Mouse (Mus musculus): ENCODE results near the gene Nhej1.

The Nhej1 gene

GRCm38 (mm10) chr1:75124346-75125321, at the start of gene Nhej1:
Gene Nhej1, minus strand, starts transcription at chr1:75125200.
- DNase-seq (ENCODE audit: extremely low read depth, low read depth, low spot score): no peak

- DNase-seq (ENCODE audit: extremely low read depth, low read depth, low spot score): peak; percentile 72
These were observed 43.8 kb upstream of the Nhej1 start, which contains the start of gene Zfand2b for GRCm38 (mm10) chr1:75168472-75169464. Gene Zfand2b, plus strand, starts transcription at chr1:75168646.

GRCm38 (mm10) chr1:75168093-75168471, 43.1 kb upstream of the Nhej1 start:
- no peak for DNase-seq (ENCODE audit: extremely low read depth, low read depth, low spot score)

- no peak for DNase-seq (ENCODE audit: extremely low read depth, low read depth, low spot score)
These were observed 35.2 kb upstream of the Nhej1 start for GRCm38 (mm10) chr1:75160256-75160617.

- DNase-seq (ENCODE audit: extremely low read depth, low read depth, low spot score): no peak
These were observed 34.7 kb upstream of the Nhej1 start for GRCm38 (mm10) chr1:75159540-75160255.

- DNase-seq (ENCODE audit: extremely low read depth, low read depth, low spot score): no peak
These were observed 34.0 kb upstream of the Nhej1 start for GRCm38 (mm10) chr1:75158990-75159389.

GRCm38 (mm10) chr1:75155837-75156236, 30.8 kb upstream of the Nhej1 start:
- no peak for DNase-seq (ENCODE audit: extremely low read depth, low read depth, low spot score)

- DNase-seq (ENCODE audit: extremely low read depth, low read depth, low spot score): no peak
These were observed 23.7 kb upstream of the Nhej1 start for GRCm38 (mm10) chr1:75148727-75149126.

GRCm38 (mm10) chr1:75147411-75148135, 22.6 kb upstream of the Nhej1 start:
- no peak for DNase-seq (ENCODE audit: extremely low read depth, low read depth, low spot score)

- DNase-seq (ENCODE audit: extremely low read depth, low read depth, low spot score): no peak
These were observed 20.6 kb upstream of the Nhej1 start for GRCm38 (mm10) chr1:75145589-75145988.

GRCm38 (mm10) chr1:75142301-75143261, 17.6 kb upstream of the Nhej1 start, which contains the start of the genes Cnppd1 and Retreg2:
Gene Cnppd1, minus strand, starts transcription at chr1:75142711.
Gene Retreg2, plus strand, starts transcription at chr1:75142778.
- no peak for DNase-seq (ENCODE audit: extremely low read depth, low read depth, low spot score)

GRCm38 (mm10) chr1:75141486-75142190, 16.6 kb upstream of the Nhej1 start:
- no peak for DNase-seq (ENCODE audit: extremely low read depth, low read depth, low spot score)

GRCm38 (mm10) chr1:75140601-75141190, 15.7 kb upstream of the Nhej1 start:
- no peak for DNase-seq (ENCODE audit: extremely low read depth, low read depth, low spot score)

GRCm38 (mm10) chr1:75138448-75138847, 13.4 kb upstream of the Nhej1 start:
- DNase-seq (ENCODE audit: extremely low read depth, low read depth, low spot score): no peak

- DNase-seq (ENCODE audit: extremely low read depth, low read depth, low spot score): no peak
These were observed 11.7 kb upstream of the Nhej1 start for GRCm38 (mm10) chr1:75136730-75137129.

GRCm38 (mm10) chr1:75136293-75136692, 11.3 kb upstream of the Nhej1 start:
- no peak for DNase-seq (ENCODE audit: extremely low read depth, low read depth, low spot score)

GRCm38 (mm10) chr1:75133421-75134207, 8.6 kb upstream of the Nhej1 start, which contains the start of gene Slc23a3:
Gene Slc23a3, minus strand, starts transcription at chr1:75133890.
- DNase-seq (ENCODE audit: extremely low read depth, low read depth, low spot score): no peak
